Mouse (Mus musculus): ENCODE data around the gene Agap1.

DNA sequence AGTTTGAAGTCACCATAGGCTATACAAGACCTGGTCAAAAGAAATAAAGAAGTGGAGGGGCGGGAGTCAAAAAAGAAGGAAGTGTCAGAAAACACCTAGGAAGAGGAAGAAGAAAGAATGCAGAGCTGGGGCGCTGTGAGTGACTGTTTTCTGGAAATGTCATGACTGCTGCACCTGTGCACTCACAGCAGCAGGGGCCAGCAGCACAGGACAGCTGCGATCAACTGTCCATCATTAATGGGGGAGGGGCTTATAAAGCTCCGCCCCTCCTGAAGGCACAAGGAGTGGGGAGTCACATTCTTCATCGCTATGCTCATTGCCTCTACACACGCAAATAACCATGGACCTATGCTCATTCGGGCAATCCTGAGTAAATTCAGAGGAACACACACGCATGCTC, 46.6 kb upstream of the Agap1 start:
- TF ChIP-seq POLR2A (IDR thresholded peaks at IDR 0.05; ENCODE audit: borderline replicate concordance, extremely low read depth, insufficient read depth, insufficient read length, poor library complexity, severe bottlenecking) (no peak), CTCF (IDR thresholded peaks at IDR 0.05; ENCODE audit: borderline replicate concordance, extremely low read depth, insufficient read depth, insufficient read length) (no peak)

Measured in brain, embryonic 14.5 days (tissue).